Mouse (Mus musculus): ENCODE measurements around the gene Myadm. TPM values are rescaled to one million over a fixed set of nuclear protein-coding genes. Genes with fewer than 3 reads are reported as not detected.

Myadm gene
- total RNA-seq, 2 experiments from 2014 or later: 6.4 to 12.6 TPM

DNA sequence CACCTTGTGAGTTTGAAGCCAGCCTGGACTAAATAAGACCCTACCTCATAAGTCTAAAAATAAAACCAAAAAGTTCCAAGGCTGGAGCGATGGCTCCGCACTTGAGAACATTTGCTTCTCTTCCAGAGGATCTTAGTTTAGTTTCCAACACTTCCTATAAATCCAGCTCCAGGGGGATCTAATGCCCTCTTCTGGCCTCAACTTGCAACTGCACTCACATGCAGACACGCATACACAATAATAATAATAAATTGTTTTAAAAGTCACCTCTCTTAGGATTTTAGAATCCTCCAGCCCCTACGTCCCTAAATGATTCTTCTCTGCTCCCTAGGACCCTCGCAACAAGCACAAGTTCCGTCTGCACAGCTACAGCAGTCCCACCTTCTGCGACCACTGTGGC is 21.4 kb downstream of the Myadm start:
- no peak for ATAC-seq (replicated peaks; ENCODE audit: low FRiP score, poor library complexity, severe bottlenecking)

DNA sequence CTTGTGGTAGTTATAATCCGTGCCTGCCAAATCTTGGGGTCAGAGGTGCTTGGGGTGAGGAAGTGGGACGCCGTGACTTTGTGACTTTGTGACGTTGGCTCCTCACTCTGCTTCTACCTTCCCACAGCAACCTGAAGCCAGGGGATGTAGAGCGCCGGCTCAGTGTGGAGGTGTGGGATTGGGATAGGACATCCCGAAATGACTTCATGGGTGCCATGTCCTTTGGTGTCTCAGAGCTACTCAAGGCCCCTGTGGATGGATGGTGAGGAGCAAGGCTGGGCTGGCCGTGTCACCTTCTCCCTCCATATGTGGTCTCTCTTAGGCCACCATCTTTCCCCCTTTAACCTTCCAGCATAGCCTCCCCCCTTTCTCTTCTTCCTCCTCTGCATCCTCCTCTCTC is 24.7 kb downstream of the Myadm start:
- no peak for ATAC-seq (replicated peaks; ENCODE audit: low FRiP score, poor library complexity, severe bottlenecking)

DNA sequence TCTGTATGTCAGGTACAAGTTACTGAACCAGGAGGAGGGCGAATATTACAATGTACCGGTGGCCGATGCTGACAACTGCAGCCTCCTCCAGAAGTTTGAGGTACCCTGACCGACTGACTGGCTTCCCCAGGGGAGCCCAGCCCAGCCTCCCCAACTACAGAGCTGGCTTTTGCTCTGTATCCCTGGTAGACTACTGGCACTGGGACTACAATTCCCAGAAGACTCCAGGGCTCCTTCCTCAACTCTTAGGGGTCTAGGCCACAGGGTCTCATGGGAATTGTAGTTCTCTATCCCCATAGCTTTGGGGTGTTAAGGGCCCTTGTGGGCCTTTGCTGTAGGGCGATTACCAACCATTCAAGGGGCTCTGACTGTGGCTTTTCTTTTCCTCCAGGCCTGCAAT is 25.2 kb downstream of the Myadm start:
- ATAC-seq (replicated peaks; ENCODE audit: low FRiP score, poor library complexity, severe bottlenecking): no peak

DNA sequence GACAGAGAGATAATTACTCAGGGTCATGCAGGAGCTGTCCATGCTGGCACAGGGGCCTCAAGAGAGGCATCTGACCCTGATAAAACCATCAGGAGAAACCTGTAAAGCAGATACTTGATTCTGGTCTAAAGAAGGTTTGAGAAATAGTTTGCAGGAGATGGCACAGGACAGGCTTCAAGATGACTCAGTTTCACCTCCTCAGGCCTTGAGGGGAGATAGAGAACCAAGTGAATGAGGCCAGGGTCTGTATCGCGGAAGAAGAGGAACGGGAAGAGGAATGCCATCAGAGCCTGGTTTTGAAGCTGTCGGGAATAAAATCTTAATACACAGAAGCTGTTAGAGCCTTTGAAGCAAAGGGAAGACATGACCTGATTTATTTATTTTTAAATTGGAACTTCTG is 28.8 kb downstream of the Myadm start:
- no peak for ATAC-seq (replicated peaks; ENCODE audit: low FRiP score, poor library complexity, severe bottlenecking)

DNA sequence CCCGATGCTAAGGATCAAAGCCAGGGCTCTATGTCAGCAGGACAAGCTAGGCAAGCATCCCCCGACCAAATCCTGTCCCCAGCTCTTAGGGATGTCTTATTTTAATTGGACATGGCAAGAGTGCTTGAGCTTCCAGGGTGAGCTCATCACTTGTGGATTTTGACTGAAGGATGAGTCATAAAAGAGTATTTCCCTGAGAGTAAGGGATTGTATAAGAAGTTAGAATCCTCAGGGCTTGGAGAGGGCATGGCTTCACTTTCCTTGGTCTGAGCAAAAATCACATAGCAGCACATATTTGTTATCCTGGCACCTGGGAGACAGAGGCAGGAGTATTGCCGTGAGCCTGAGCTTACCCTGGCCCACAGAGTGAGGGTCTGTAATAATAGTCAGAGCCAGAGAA is 32.0 kb downstream of the Myadm start:
- ATAC-seq (replicated peaks; ENCODE audit: low FRiP score, poor library complexity, severe bottlenecking): no peak

DNA sequence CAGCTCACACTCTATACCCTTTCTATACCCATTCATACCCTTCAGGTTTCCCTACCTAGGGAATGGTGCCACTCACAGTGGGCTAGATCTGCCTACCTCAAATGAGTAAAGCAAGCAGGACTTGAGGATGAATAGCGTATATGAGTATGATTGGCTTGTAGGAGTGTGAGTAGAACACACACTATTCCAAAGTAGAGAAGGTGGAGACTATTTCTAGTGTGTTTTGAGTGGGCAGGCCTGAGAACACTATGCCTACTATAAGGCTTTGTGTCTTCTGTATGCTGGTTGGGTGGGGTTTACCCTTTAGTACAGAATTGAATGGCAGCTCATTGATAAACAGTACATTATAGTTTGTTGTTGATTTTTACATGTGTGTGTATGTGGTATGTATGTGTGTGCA is 34.9 kb downstream of the Myadm start:
- no peak for ATAC-seq (replicated peaks; ENCODE audit: low FRiP score, poor library complexity, severe bottlenecking)

DNA sequence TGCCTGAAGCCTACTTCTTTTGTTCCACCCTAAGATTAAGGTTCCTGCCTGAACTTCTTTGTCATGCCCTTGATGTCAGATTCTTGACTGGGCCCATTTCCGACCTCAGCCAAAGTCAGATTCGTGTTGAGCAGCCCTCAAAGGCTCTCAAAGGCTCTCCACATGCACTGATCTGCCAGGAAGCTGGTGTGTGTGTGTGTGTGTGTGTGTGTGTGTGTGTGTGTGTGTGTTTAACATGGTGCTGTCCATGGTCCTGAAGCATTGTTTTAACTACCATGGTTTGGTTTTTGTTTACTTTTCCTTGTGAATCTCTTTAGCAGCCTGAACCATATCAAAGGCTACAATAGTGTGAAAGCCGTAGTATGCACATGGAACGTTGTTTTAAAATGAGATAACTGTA is 39.1 kb downstream of the Myadm start:
- ATAC-seq (replicated peaks; ENCODE audit: low FRiP score, poor library complexity, severe bottlenecking): no peak

DNA sequence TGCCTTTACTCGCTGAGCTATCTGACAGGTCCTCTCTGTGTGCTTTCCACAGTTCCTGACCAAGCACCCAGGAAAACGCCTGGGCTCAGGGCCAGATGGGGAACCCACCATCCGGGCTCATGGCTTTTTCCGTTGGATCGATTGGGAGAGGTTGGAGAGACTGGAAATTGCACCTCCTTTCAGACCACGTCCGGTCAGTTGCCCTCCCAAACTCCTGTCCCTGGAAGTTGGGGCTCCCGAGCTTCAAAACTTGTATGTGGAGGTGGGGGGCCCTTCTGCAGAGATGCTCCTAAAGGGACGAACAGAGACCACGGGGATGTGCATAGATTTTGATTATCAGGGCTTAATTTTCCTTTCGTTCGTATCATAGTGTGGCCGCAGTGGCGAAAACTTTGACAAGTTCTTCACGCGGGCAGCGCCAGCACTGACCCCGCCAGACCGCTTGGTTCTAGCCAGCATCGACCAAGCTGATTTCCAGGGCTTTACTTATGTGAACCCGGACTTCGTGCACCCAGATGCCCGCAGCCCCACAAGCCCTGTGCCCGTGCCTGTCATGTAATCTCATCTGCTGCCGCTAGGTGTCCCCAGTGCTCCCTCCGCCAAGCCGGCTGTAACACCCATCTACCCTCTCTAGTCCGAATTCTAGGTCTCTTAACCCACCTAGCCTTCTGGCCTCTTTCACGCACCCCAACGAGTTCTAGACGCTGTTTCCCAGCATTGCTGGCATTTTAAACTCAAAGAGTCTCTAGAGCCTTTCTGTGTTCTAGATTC is 41.1 kb downstream of the Myadm start:
- ATAC-seq (replicated peaks; ENCODE audit: low FRiP score, poor library complexity, severe bottlenecking): peak; percentile 54; the same call in 1 of the 2 replicates

DNA sequence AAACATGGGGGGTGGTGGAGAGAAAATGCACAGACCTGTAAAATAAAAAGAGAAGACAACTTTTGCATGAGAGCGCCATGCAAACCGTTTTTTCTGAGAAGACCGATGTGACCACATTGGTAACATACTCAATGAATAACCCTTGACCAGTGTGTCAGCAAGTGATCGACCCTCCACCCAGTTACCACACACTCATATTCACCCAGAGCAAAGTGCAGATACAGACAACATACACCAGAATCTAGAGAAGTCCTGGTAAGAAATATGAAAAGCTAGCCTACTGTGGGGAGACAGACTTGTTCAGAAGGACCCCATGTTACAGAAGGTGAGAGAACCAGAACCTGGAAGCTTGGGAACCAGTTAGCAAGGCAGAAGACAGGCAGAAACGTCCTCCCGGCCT is 42.3 kb downstream of the Myadm start:
- ATAC-seq (replicated peaks; ENCODE audit: low FRiP score, poor library complexity, severe bottlenecking): no peak

DNA sequence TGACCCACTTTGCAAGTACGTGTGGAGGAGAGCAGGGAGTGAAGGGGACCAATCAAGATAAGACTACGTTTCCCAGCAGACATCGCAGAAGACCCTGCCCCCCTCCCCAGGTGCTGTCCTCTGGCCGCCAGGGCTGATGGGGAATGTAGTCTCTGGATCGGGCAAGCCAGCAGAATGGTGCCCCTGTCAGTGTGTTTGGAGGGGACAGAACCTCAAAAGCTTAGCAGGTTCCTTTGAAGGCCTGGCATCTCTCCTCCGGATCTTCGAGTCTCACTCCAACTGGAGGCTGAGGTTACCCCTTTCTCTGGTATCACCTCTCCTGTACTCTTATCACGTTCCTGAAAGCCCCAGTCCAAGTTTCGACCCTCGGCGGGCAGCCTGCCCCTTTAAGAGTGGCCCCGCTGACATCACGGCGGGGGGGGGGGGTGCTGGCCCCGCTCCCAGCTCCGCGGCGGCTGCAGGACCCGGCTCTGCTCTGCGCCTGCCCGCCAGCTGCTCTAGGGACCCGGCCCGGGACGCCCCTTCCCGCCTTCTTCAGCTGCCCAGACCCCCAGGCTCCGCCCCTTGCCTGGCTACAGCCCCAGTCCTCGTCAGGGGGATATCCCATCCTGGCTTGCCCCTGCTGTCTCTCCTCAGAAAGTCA is 42.8 kb downstream of the Myadm start:
- no peak for ATAC-seq (replicated peaks; ENCODE audit: low FRiP score, poor library complexity, severe bottlenecking)

DNA sequence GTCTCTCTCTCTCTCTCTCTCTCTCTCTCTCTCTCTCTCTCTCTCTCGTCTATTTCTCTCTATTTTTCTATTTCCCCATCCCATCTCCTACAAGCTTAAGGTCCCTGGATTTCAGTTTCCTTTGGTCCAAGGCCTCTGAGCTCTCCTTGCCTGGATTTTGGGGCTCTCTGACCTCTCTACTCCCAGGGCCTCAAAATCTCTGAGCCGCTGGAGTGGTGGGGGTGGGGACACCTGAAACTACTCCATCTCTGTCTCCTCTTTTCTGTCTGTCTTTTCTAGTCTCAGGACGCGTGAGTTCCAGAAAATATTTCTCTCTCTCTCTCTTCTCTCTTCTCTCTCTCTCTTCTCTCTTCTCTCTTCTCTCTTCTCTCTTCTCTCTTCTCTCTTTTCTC is 43.3 kb downstream of the Myadm start:
- no peak for ATAC-seq (replicated peaks; ENCODE audit: low FRiP score, poor library complexity, severe bottlenecking)

DNA sequence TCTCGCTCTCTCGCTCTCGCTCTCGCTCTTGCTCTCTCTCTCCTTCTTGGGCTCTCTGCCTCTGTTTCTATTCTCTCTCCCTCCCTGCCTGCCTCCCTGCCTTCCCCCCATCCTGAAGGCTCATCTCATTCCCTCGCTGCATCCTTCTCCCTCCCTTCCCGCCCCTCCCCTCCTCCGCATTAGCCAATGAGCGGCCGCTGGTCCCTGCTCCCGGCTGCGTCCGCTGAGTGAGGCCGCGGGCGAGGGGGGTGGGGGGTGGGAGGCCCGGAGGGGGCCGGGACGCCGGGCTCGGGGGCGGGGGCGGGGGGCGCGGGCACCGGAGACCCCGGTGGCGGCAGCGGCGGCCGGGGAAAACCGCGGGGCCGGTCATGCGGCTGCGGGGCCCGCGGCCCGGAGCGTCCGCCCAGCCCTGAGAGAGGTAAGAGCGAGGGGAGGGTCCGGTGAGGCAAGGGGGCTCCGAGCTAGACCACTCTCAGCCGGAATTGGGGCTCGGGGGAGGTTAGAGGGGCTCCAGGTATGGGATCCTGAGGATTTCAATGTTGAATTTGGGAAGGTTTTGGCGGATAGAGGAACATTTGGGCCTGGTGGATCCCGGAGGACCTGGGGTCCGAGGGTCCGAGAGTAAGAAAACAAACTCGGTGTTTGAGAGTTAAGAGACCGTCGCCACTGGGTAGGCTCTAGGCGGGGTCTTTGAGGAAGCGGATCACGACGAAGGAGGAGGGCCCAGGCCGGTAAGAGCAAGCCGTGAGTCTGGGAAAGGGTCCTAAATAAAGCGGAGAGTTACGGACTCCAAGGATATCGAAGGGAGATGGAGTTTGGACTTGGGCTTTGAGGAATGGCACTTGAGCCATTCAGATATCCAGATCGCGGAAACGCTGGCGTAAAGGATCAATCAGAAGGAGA is 44.0 kb downstream of the Myadm start, which contains the start of gene Cacng7:
Gene Cacng7, plus strand, starts transcription at position 337 of the 903 bp plus-strand sequence.
- ATAC-seq (replicated peaks; ENCODE audit: low FRiP score, poor library complexity, severe bottlenecking): no peak

DNA sequence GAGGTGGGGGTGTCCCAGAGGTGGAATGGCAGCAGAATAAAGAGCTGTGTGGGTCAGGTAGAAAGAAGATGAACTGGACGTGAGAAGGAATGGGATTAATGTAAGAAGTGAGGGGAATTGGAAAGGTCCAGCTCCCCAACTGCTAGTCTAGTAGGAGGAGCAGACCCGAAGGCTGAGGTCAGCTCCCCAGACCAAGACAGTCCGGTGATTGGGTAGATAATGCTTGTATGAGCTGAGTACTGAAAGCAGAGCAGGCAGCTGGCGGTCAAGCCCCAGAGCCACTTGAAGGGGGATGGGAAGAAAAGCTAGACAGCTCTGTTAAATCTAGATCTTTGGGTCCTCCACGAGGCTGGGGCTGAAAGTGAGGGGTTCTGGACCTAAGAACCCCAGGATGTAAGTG is 44.7 kb downstream of the Myadm start:
- no peak for ATAC-seq (replicated peaks; ENCODE audit: low FRiP score, poor library complexity, severe bottlenecking)

DNA sequence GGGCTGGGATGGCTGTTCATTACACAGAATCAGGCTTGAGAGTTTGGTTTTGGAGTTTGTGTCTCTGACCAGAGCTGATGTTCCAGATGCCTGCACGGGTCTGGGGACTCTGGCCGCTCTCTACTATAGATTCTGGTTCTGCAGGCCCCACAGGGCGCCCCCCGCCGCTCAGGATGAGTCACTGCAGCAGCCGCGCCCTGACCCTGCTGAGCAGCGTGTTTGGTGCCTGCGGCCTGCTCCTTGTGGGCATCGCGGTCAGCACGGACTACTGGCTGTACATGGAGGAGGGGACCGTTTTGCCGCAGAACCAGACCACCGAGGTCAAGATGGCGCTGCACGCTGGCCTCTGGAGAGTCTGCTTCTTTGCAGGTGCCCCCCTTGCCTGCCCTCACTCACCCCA is 47.5 kb downstream of the Myadm start:
- ATAC-seq (replicated peaks; ENCODE audit: low FRiP score, poor library complexity, severe bottlenecking): no peak

DNA sequence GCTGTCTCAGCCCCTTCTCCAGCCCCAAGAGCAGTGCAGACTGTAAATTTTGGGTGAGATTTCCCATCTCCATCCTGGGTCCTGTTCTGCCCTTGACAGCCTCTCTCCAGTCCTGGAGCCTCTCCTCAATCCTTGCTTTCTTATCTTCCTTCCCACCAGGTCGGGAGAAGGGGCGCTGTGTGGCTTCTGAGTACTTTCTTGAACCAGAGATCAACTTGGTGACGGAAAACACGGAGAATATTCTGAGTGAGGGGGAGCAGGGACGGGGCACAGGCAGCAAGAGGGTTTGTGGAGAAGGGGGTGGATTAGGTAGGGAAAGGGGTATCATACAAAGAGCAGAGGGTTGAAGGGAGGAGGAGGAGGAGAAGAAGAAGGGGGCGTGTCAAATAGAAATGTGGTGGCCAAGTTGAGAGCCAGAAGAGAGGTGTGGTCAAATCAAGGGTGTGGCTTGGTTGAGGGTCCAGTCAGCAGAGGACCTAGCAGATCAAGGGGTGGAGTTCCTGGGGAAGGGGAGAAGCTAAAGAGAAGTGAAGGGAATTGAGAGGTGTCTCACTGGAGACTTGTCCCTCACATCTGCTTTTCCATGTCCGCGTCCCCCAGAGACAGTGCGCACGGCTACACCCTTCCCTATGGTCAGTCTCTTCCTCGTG is 49.5 kb downstream of the Myadm start:
- ATAC-seq (replicated peaks; ENCODE audit: low FRiP score, poor library complexity, severe bottlenecking): no peak

DNA sequence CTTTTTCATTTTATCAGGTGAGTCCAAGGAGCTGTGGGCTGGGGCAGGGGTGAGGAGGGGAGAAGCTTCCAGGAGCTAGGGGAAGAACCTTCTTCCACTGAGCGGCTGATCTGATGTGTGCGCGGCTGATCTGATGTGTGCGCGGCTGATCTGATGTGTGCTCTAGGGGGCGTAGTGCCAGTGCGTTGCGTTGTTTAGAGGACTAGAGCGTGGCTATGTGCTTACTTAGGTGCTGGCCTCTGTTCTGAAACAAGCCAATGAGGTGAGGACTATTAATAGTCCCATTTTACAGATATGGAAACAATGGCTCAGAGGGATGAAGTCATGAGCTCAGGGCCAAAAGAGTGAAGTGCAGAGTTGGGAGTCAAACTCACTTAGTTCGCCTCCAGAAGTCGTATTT is 50.1 kb downstream of the Myadm start:
- ATAC-seq (replicated peaks; ENCODE audit: low FRiP score, poor library complexity, severe bottlenecking): no peak

DNA sequence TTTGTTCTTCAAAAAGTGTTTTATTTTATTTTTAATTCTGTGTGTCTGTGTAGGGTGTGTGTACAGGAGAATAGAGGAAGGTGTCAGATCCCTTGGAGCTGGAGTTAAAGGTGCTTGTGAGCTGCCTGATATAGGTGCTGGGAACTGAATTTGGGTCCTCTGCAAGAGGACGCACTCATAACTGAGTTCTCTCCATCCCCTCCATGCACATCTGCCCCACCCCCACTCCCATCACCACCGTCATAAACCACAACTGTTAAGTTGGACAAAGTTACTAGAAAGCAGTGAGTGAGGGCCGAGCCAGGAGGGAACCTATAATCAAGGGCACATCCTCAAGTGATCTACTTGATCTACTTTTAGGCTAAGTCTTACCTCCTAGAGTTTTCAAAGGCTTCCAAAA is 55.0 kb downstream of the Myadm start:
- ATAC-seq (replicated peaks; ENCODE audit: low FRiP score, poor library complexity, severe bottlenecking): no peak

DNA sequence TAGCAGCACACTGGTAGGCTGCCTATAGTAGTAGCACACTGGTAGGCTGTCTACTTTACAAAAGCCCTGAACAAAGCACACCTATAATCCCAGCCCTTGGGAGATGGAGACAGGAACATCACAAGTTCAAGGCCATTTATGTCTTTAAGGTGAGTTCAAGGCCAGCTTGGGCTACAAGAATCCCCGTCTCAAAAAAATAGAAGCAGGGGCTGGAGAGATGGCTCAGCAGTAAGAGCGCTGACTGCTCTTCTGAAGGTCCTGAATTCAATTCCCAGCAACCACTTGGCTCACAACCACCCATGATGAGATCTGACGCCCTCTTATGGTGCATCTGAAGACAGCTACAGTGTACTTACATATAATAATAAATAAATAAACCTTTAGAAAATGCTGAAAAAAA is 56.4 kb downstream of the Myadm start:
- ATAC-seq (replicated peaks; ENCODE audit: low FRiP score, poor library complexity, severe bottlenecking): no peak

DNA sequence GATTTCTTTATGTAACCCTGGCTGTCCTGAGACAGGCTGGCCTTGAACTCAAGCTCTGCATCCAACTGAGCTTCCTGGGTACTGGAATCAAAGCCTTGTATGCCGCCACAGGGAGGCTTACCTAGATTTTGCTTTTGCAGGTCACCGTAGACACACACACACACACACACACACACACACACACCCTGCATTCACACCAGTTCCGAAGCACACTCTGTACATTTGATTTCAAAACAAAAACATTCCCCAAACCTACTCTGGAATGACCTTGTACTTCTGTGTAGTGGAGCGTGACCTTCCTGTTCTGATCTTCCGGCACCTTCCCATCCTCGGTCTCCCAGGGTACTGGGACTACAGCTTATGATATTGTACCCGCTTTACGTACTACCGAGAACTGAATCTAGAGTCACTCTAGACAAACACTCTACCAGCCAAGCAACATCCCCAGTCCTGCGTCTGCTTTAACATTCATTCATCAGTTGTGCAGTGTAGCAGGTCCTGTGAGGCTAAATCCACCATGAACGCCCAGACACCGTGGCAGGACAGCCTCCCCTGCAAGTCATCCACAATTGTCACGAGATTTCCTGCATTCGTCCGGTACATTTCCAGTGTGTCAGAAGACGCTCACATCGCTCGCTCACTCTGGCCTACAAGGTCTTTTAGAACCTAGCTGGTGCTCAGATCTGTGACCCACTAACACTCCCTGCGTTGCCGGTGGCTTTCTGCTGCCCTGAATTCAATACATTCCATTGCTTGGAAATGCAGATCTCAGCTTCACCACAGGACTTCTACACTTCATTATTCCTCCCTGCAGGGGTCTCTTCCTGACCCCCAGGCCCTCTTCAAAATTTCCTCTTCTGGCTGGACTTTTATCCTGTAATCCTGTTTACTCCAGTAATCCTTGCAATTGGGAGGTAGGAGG is 58.7 kb downstream of the Myadm start:
- no peak for ATAC-seq (replicated peaks; ENCODE audit: low FRiP score, poor library complexity, severe bottlenecking)

All from erythroid progenitor cell, adult 5-6 weeks (primary cell).